Mouse (Mus musculus) thymus, adult 2 months (tissue): Measurements from ENCODE around the gene Syt13.

Experiments used
- CTCF ChIP-seq: fragments of 200-500 bp; IDR thresholded peaks from 2 replicates; pipeline ENCODE4 v1.5.1; 2012; ENCODE audit warnings: mild to moderate bottlenecking, control low read depth, low read length, moderate library complexity, borderline replicate concordance; ENCODE audit not compliant: control insufficient read depth, poor library complexity, insufficient read depth; ENCODE audit errors: extremely low read depth
- POLR2A ChIP-seq: fragments of 200-500 bp; IDR thresholded peaks from 2 replicates; pipeline ENCODE4 v1.6.1; 2012; ENCODE audit warnings: mild to moderate bottlenecking, low read length, control low read depth, moderate library complexity; ENCODE audit not compliant: control insufficient read depth, poor library complexity, insufficient read depth; ENCODE audit errors: extremely low read depth

GRCm38 (mm10) chr2:92924677-92925259, 9.9 kb downstream of the Syt13 start:
- no peak for TF ChIP-seq CTCF
- TF ChIP-seq POLR2A = no peak
